Mouse (Mus musculus): Measurements from ENCODE around the gene Rftn1.

GRCm38 (mm10) chr17:50157190-50158150 lies 33.0 kb downstream of the Rftn1 start:
- no peak for TF ChIP-seq POLR2A (IDR thresholded peaks at IDR 0.05; ENCODE audit: insufficient read depth, low read length)
- TF ChIP-seq CTCF (IDR thresholded peaks at IDR 0.05; ENCODE audit: low read depth, low read length): no peak
- TF ChIP-seq EP300 (IDR thresholded peaks at IDR 0.05; ENCODE audit: insufficient read depth, low read depth, low read length): no peak
